Mouse (Mus musculus) liver, embryonic 14.5 days (tissue): ENCODE data around the gene Sik2.

Experiments used
- CTCF ChIP-seq: IDR thresholded peaks from 2 replicates; pipeline ENCODE4 v1.5.1; 2016; ENCODE audit warnings: antibody characterized with exemption, low read depth, control low read depth
- EP300 ChIP-seq: IDR thresholded peaks from 2 replicates; pipeline ENCODE4 v1.6.1; 2016; ENCODE audit warnings: antibody characterized with exemption, low read depth

DNA sequence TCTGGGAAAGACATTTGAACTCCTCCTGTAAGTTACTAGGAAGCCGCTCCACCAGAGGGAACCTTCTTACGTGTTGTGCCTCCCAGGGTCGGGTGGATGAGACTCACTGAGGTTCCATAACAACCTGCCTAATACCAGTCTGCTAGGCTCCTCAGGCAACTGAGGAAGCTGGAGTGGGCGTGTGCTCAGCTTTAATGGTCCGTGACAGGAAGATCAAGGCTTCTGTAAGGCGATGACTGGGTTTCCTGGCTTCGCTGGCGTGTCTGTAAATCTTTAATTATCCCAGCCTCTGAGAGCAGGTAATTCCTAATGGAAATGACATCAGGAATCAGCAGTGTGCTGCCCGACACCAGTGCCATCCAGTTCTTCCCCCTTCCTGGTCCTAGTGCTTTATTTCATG, 163.3 kb downstream of the Sik2 start:
- TF ChIP-seq EP300 = no peak
- TF ChIP-seq CTCF = no peak
